ENCODE assay signal across 7 mouse cellular contexts in genomic region chr7:137438962-137439361, GRCm38 (mm10). TPM values are rescaled to one million over a fixed set of nuclear protein-coding genes. Genes with fewer than 3 reads are reported as not detected.
DNase-seq lines count a peak whose midpoint lies in the region; ATAC-seq lines count a peak whose summit lies in the region.
"Not testable (repeated sequence)": the region's sequence is repeated elsewhere in the genome, so short reads cannot be mapped to it uniquely, and the experiment has no call there.

No protein-coding gene starts in this region.

- H3K4me1 ChIP-seq in erythroblast, embryonic 14.5 days (ENCODE audit: control insufficient read depth): peaks cover 48% of the 10 kb centered on the region
- peaks cover 33% of the 10 kb centered on the region for H3K4me1 ChIP-seq in heart, embryonic 13.5 days
- peaks cover 13% of the 10 kb centered on the region for H3K4me1 ChIP-seq in limb, embryonic 12.5 days (replicated peaks)
- H3K4me1 ChIP-seq in lung, embryonic 15.5 days: peaks cover 10% of the 10 kb centered on the region
- not testable (repeated sequence) for H3K4me1 ChIP-seq in neural tube, embryonic 12.5 days

- not testable (repeated sequence) for H3K27me3 ChIP-seq in erythroblast, embryonic 14.5 days (ENCODE audit: control insufficient read depth); heart, embryonic 13.5 days (replicated peaks); limb, embryonic 12.5 days; lung, embryonic 15.5 days; neural tube, embryonic 12.5 days (replicated peaks)

- peak overlapping the region; percentile 80 for H3K4me2 ChIP-seq in heart, embryonic 13.5 days
- H3K4me2 ChIP-seq in limb, embryonic 12.5 days: peak overlapping the region; percentile 85
- H3K4me2 ChIP-seq in lung, embryonic 15.5 days: peak overlapping the region; percentile 68
- peak overlapping the region; percentile 61 for H3K4me2 ChIP-seq in neural tube, embryonic 12.5 days (replicated peaks)

- H3K27ac ChIP-seq in heart, embryonic 13.5 days (replicated peaks): 0 out of 2 replicates have a peak overlapping the region, but pooled peaks have one; percentile 88
- not testable (repeated sequence) for H3K27ac ChIP-seq in limb, embryonic 12.5 days; lung, embryonic 15.5 days; neural tube, embryonic 12.5 days

- peak overlapping the region; percentile 90 for H3K4me3 ChIP-seq in erythroblast, embryonic 14.5 days (replicated peaks)
- peak overlapping the region; percentile 93 for H3K4me3 ChIP-seq in heart, embryonic 13.5 days
- H3K4me3 ChIP-seq in limb, embryonic 12.5 days (replicated peaks): peak overlapping the region; percentile 98
- peak overlapping the region; percentile 83 for H3K4me3 ChIP-seq in lung, embryonic 15.5 days
- H3K4me3 ChIP-seq in neural tube, embryonic 12.5 days: peak overlapping the region; percentile 95

- WGBS in heart, embryonic 13.5 days: 82% methylated on average over 7 of the region's 7 CpGs
- 84% methylated on average over 7 of the region's 7 CpGs for WGBS in limb, embryonic 12.5 days
- WGBS in lung, embryonic 15.5 days: 80% methylated on average over 7 of the region's 7 CpGs
- WGBS in neural tube, embryonic 12.5 days: 88% methylated on average over 7 of the region's 7 CpGs

- DNase-seq in R1 (ENCODE audit: low read depth, low spot score): peak; percentile 23
- peak; percentile 17 for DNase-seq in induced T-regulatory cell, adult 2 months (ENCODE audit: low read depth)

- H3K9me3 ChIP-seq in erythroblast, embryonic 14.5 days (ENCODE audit: control insufficient read depth, low read length); heart, embryonic 13.5 days; limb, embryonic 12.5 days; lung, embryonic 15.5 days; neural tube, embryonic 12.5 days: not testable (repeated sequence)

- not testable (repeated sequence) for H3K36me3 ChIP-seq in erythroblast, embryonic 14.5 days (ENCODE audit: control insufficient read depth); heart, embryonic 13.5 days; limb, embryonic 12.5 days; lung, embryonic 15.5 days; neural tube, embryonic 12.5 days

- peak overlapping the region; percentile 95 for H3K9ac ChIP-seq in heart, embryonic 13.5 days
- H3K9ac ChIP-seq in limb, embryonic 12.5 days (replicated peaks); lung, embryonic 15.5 days; neural tube, embryonic 12.5 days: not testable (repeated sequence)

- not testable (repeated sequence) for ATAC-seq in heart, embryonic 13.5 days (ENCODE audit: extremely low read depth, insufficient number of reproducible peaks, low FRiP score, low TSS enrichment); limb, embryonic 12.5 days (ENCODE audit: insufficient number of reproducible peaks, insufficient read depth, low FRiP score, low TSS enrichment, low read depth); lung, embryonic 15.5 days (ENCODE audit: borderline replicate concordance, extremely low read depth, low FRiP score, low TSS enrichment); neural tube, embryonic 12.5 days (ENCODE audit: low FRiP score, low read depth)

RNA-seq across cellular contexts. Expression of gene Glrx3, which starts 1.5 kb away (rescaled TPM):
- 4.3 and 6.8 TPM in 2 replicates for polyA plus RNA-seq in erythroblast, embryonic 14.5 days (2012)
- 174 and 193 TPM in 2 replicates for polyA plus RNA-seq in heart, embryonic 13.5 days (2015; fragmentation: Nextera tagmentation; extraction: Ambion mirVana)
- polyA plus RNA-seq in limb, embryonic 12.5 days (2016; fragmentation: Nextera tagmentation; extraction: Ambion mirVana): 253 and 265 TPM in 2 replicates
- 223 and 225 TPM in 2 replicates for polyA plus RNA-seq in lung, embryonic 15.5 days (2015; fragmentation: Nextera tagmentation; extraction: Ambion mirVana)
- 288 and 313 TPM in 2 replicates for polyA plus RNA-seq in neural tube, embryonic 12.5 days (2016; fragmentation: Nextera tagmentation; extraction: Ambion mirVana)

RNA-seq across cellular contexts. Expression of gene 9430038I01Rik, which starts 28.4 kb away (rescaled TPM):
- polyA plus RNA-seq in erythroblast, embryonic 14.5 days (2012): 0.52 and 1.0 TPM in 2 replicates
- 14.5 and 15.9 TPM in 2 replicates for polyA plus RNA-seq in heart, embryonic 13.5 days (2015; fragmentation: Nextera tagmentation; extraction: Ambion mirVana)
- 24.1 and 28.4 TPM in 2 replicates for polyA plus RNA-seq in limb, embryonic 12.5 days (2016; fragmentation: Nextera tagmentation; extraction: Ambion mirVana)
- 19.4 and 20.2 TPM in 2 replicates for polyA plus RNA-seq in lung, embryonic 15.5 days (2015; fragmentation: Nextera tagmentation; extraction: Ambion mirVana)
- polyA plus RNA-seq in neural tube, embryonic 12.5 days (2016; fragmentation: Nextera tagmentation; extraction: Ambion mirVana): 16.2 and 17.7 TPM in 2 replicates

Comparison
In these comparisons a context has a peak if more than half of its experiments do, and no peak if none do; other contexts are left out.
1. RNA of gene Glrx3, which starts 1.5 kb away (polyA plus RNA-seq): 288 to 313 TPM in neural tube, embryonic 12.5 days, 253 to 265 TPM in limb, embryonic 12.5 days, 223 to 225 TPM in lung, embryonic 15.5 days and 174 to 193 TPM in heart, embryonic 13.5 days; 4.3 to 6.8 TPM in erythroblast, embryonic 14.5 days; every median in the first group is over 10 times any median in the second.
2. Peak in every context shown above with its lines, with median percentiles within 50 percentile points of each other: H3K4me3 ChIP-seq and H3K4me2 ChIP-seq.